Mouse (Mus musculus) layer of hippocampus, adult 8-10 months (tissue): ENCODE data around the gene Dock7. TPM values are rescaled to one million over a fixed set of nuclear protein-coding genes. Genes with fewer than 3 reads are reported as not detected.

ENCODE experiments used
- DNase-seq, 2 experiments: peaks; one replicate each; pipeline ENCODE4 v3.0.0; 2022; ENCODE audit warnings: low spot score in 2 of 2
- total RNA-seq, 4 experiments: library from RNA; stranded (reverse); gene quantifications; 2 replicates each; pipeline ENCODE4 v1.2.4; 2022

Dock7 gene
- total RNA-seq, 4 experiments from 2014 or later = 39.5 to 42.5 (median 41.3) TPM

GRCm38 (mm10) chr4:98918204-98918603 is 202.5 kb downstream of the Dock7 start:
- no peak for DNase-seq

GRCm38 (mm10) chr4:98917724-98918123 is 203.0 kb downstream of the Dock7 start:
- DNase-seq = no peak

GRCm38 (mm10) chr4:98910246-98910645 is 210.5 kb downstream of the Dock7 start:
- DNase-seq = no peak

GRCm38 (mm10) chr4:98887148-98887547 is 233.6 kb downstream of the Dock7 start:
- DNase-seq = peak; percentile 11 to 35

Other genes with a start within 250 kb of the Dock7 start
- 10 to 100 TPM; 25.5 to 29.2 (median 26.7) TPM for gene Usp1, start 197.1 kb downstream of the Dock7 start, total RNA-seq
- gene Angptl3, start 90.0 kb downstream of the Dock7 start, total RNA-seq = under 1 TPM in 2 of 4 experiments, not detected in 2; 0.47 to 0.75 TPM
- 10 to 100 TPM; 37.0 to 56.7 (median 41.2) TPM for gene Atg4c, start 73.0 kb upstream of the Dock7 start, total RNA-seq
- under 1 TPM; 0.57 to 0.83 (median 0.59) TPM for gene Gm12689, start 175.0 kb upstream of the Dock7 start, total RNA-seq